Mouse (Mus musculus): ENCODE data around the gene Chrna1.

DNA sequence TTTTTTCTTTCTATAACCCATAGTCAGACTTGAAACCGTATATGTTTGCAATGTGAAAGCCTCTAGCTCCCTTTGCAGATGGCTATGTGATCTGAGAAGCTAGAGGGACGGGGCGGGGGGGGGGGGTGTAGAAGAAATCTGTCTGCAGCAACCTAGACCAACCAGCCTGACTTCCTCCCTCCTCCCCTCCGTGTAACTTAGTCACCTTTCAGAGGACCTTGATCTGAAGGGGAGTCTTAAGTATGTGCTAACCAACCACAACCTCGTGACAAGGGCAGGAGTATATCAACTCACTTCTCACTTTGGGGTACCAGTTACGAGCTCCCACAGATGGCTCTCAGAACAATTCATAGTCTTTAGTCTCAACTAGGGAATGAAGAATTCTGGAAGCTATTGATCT lies 28.3 kb upstream of the Chrna1 start:
- TF ChIP-seq POLR2A (IDR thresholded peaks at IDR 0.05; ENCODE audit: control insufficient read depth, extremely low read depth, insufficient read depth, low read length, poor library complexity) (no peak), CTCF (IDR thresholded peaks at IDR 0.05; ENCODE audit: borderline replicate concordance, control insufficient read depth, extremely low read depth, insufficient read depth, low read length, poor library complexity) (no peak)
